Mouse (Mus musculus) liver, embryonic 14.5 days (tissue): ENCODE data around the gene Rlim.

Experiments
- CTCF ChIP-seq: IDR thresholded peaks from 2 replicates; pipeline ENCODE4 v1.5.1; 2016; ENCODE audit warnings: antibody characterized with exemption, low read depth, control low read depth
- EP300 ChIP-seq: IDR thresholded peaks from 2 replicates; pipeline ENCODE4 v1.6.1; 2016; ENCODE audit warnings: antibody characterized with exemption, low read depth

DNA sequence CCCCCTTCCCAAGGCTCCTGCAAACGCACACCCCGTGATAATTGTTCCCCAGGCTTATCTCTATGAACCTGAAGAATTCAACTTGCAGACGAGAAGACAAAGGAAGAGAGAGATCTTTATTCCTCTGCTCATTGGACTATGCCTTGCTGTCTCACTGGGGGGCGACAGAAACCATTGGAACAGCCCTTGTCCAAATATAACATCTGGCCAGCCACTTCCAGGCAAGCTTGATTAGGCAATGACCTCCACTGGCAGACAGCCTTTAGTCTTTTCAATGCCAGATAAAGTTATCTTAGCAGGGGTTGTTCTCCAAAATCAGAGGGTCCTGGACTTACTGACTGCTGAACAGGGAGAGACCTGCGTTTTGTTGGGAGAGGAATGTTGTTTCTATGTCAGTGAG lies 62.1 kb downstream of the Rlim start:
- TF ChIP-seq CTCF, result peak; percentile 29; the same call in 1 of the 2 replicates
- no peak for TF ChIP-seq EP300
